Mouse (Mus musculus) T-cell, adult 66 days (primary cell): Measurements from ENCODE around the gene Rps6kc1. TPM values are rescaled to one million over a fixed set of nuclear protein-coding genes. Genes with fewer than 3 reads are reported as not detected.

Source experiments
- total RNA-seq, 2 experiments: library from RNA; stranded (reverse); gene quantifications; 3 replicates in 1 of 2; 4 replicates in 1 of 2; pipeline ENCODE4 v1.2.4; 2023

Gene Rps6kc1
- total RNA-seq, result 10 to 100 TPM; 21.1 TPM

GRCm38 (mm10) chr1:190911415-190912123 lies at the start of gene Rps6kc1:
Rps6kc1 (minus strand) TSS chr1:190911770.

GRCm38 (mm10) chr1:190924812-190925211 lies 13.2 kb upstream of the Rps6kc1 start, which contains the start of gene Angel2:
Angel2 (plus strand) TSS chr1:190925112.

Other genes with a start within 250 kb of the Rps6kc1 start
- gene Angel2, start 13.3 kb upstream of the Rps6kc1 start, total RNA-seq, result 10 to 100 TPM; 59.7 to 72.3 TPM
- not detected for gene Vash2, start 67.5 kb upstream of the Rps6kc1 start, total RNA-seq
- gene Flvcr1, start 114.4 kb upstream of the Rps6kc1 start, total RNA-seq, result 10 to 100 TPM; 26.9 to 32.4 TPM
- gene Spata45, start 124.9 kb upstream of the Rps6kc1 start, total RNA-seq, result not detected
- 10 to 100 TPM; 10.0 to 10.1 TPM for gene Tatdn3, start 151.2 kb upstream of the Rps6kc1 start, total RNA-seq
- gene Nsl1, start 151.2 kb upstream of the Rps6kc1 start, total RNA-seq, result 1 to 10 TPM; 1.3 to 3.0 TPM
- gene Batf3, start 186.1 kb upstream of the Rps6kc1 start, total RNA-seq, result not detected